Mouse (Mus musculus) kidney, adult 2 months (tissue): Measurements from ENCODE around the gene Rbl2. TPM values are rescaled to one million over a fixed set of nuclear protein-coding genes. Genes with fewer than 3 reads are reported as not detected.

ENCODE experiments used
- DNase-seq: peaks from one replicate; pipeline ENCODE4 v3.0.0; 2021
- H3K27ac ChIP-seq: fragments of 200-500 bp; 2 replicates; pipeline ENCODE4 v1.5.1; 2012; ENCODE audit warnings: low read depth, low read length, control low read depth, inconsistent platforms; ENCODE audit not compliant: insufficient read depth
- H3K27me3 ChIP-seq: fragments of 200-500 bp; replicated peaks from 2 replicates; pipeline ENCODE4 v1.6.1; 2012; ENCODE audit warnings: mild to moderate bottlenecking, moderate library complexity, low read length, inconsistent platforms; ENCODE audit not compliant: control insufficient read depth, insufficient read depth
- H3K36me3 ChIP-seq: fragments of 200-500 bp; 2 replicates; pipeline ENCODE4 v1.6.1; 2012; ENCODE audit warnings: mild to moderate bottlenecking, moderate library complexity, low read length, inconsistent platforms; ENCODE audit not compliant: control insufficient read depth, insufficient read depth
- H3K4me1 ChIP-seq: fragments of 200-500 bp; 2 replicates; pipeline ENCODE4 v1.6.1; 2011; ENCODE audit warnings: low read length; ENCODE audit not compliant: control insufficient read depth, insufficient read depth
- H3K4me3 ChIP-seq: fragments of 200-500 bp; 2 replicates; pipeline ENCODE4 v1.5.1; 2011; ENCODE audit warnings: mild to moderate bottlenecking, low read depth, low read length, control low read depth; ENCODE audit not compliant: insufficient read depth
- CTCF ChIP-seq: fragments of 200-500 bp; conservative IDR thresholded peaks from 2 replicates; pipeline ENCODE4 v1.5.1; 2011; ENCODE audit warnings: low read depth, mild to moderate bottlenecking, control low read depth, low read length, moderate library complexity, mixed read lengths; ENCODE audit not compliant: insufficient read depth, insufficient read length
- POLR2A ChIP-seq: fragments of 200-500 bp; IDR thresholded peaks from one replicate; pipeline ENCODE4 v1.6.1; 2011; ENCODE audit warnings: low read depth, low read length, control low read depth
- WGBS: fragments of 180-500 bp; shearing (Covaris S2); methylation state at CpG from one replicate; pipeline ENCODE4 v1.1.7; 2018; 5-methylcytosine and 5-hydroxymethylcytosine counted together
- polyA plus RNA-seq: library from polyadenylated mRNA; depleted of rRNA; stranded (reverse); fragments of >200 nt; gene quantifications from 2 replicates; pipeline ENCODE4 v1.2.3, GENCODE M21; 2012

Gene Rbl2
- polyA plus RNA-seq, 1 experiment = 38.1 TPM

DNA sequence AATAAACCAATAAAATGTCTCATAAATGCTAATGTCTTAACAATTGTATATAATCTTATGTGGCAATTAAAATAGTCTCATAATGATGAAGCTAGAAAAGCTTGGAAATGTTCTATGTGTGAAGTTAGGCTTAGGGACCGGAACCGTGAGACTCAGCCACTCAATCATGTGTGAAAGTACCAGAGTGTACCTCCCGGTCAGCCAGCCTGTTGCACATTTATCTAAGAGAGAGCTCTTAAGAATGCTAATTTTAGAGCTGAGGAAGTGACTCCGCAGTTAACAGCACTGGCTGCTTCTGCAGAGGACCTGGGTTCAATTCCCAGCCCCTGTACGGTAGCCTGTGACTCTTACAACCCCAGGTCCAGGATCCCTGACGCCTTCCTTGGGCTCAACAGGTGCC is 28.2 kb downstream of the Rbl2 start:
- Histone ChIP-seq H3K27me3 (no peaks in the 10 kb centered on the region), H3K36me3 (peaks cover 12% of the 10 kb centered on the region), H3K4me1 (peaks cover 10% of the 10 kb centered on the region; the same call in 1 of the 2 replicates), H3K27ac (peak overlapping the region; percentile 73), H3K4me3 (no peak overlapping the region)
- no peak for TF ChIP-seq CTCF
- no peak for TF ChIP-seq POLR2A
- WGBS = 50% methylated on average over 6 of the region's 6 CpGs
- peak; percentile 64 for DNase-seq

DNA sequence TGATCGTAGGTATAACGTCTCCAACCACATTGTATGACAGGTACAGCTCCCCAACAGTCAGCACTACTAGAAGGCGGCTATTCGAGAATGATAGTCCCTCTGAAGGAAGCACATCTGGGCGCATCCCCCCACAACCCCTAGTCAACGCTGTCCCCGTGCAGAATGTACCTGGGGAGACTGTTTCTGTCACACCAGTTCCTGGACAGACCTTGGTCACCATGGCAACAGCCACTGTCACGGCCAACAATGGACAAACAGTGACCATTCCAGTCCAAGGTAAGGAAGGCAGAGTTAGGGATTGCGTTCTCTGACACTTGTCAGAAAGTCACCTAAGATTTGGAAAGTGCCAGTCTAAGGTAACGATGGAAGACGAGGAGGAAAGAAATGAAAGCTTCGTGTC is 36.4 kb downstream of the Rbl2 start:
- TF ChIP-seq POLR2A (no peak), CTCF (no peak)
- DNase-seq = no peak
- Histone ChIP-seq H3K27me3 (no peaks in the 10 kb centered on the region), H3K27ac (no peak overlapping the region), H3K4me3 (no peak overlapping the region), H3K4me1 (peaks cover 6% of the 10 kb centered on the region; the same call in 1 of the 2 replicates), H3K36me3 (peaks cover 13% of the 10 kb centered on the region)
- WGBS = 88% methylated on average over 12 of the region's 12 CpGs

DNA sequence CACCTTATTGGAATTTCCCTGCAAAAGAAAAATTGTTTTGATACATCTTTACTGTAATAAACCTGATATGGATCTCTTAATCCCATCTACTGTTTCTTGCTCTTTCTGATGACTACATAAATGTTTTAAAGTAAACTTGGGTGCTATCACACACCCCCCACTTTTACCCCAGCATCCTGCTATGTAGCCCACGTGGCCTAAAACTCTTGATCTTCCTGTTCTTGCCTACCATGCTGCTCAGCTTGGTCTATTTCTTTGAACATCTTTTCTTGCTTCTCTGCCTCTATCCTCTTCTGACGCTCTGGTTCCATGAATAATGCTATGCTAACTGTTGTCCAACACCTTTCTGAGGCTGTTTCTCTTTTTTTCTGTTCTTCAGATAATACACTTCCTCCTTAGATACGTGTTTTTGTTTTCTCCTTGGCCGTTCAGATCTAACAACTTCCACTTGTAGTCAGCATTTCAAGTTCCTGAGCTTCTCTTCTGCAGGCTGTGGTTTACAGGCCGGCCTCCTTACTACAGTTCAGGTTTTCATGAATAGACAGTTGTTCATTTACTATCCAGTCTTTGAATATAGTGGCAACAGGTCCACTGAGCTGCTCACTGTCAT is 42.1 kb downstream of the Rbl2 start:
- peaks cover 8% of the 10 kb centered on the region for H3K36me3 ChIP-seq
- no peaks in the 10 kb centered on the region for H3K27me3 ChIP-seq
- H3K27ac ChIP-seq = no peak overlapping the region
- 73% methylated on average over 5 of the region's 5 CpGs for WGBS
- DNase-seq = no peak
- TF ChIP-seq POLR2A (no peak), CTCF (no peak)
- peaks cover 19% of the 10 kb centered on the region for H3K4me1 ChIP-seq
- H3K4me3 ChIP-seq = no peak overlapping the region

DNA sequence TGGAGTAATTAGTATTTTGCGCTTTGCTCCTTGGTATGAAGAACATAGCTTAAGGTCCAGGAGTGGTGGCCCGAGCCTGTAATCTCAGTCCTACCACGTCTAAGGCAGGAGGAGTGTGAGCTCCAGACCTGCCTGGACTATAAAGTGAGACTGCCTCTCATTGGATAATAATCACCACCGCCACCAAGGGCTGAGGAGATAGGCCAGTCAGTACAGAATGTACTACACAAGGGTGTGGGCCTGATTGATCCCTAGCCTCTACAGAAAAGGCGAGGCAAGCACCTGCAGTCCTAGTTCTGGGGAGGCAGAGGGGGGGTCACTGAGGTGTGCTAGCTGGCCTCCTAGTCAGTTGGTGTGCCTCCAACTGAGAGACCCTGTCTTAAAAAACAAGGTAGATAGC is 44.6 kb downstream of the Rbl2 start:
- Histone ChIP-seq H3K36me3 (peaks cover 12% of the 10 kb centered on the region), H3K4me1 (peaks cover 13% of the 10 kb centered on the region), H3K4me3 (no peak overlapping the region), H3K27ac (no peak overlapping the region; the same call in 1 of the 2 replicates), H3K27me3 (no peaks in the 10 kb centered on the region)
- no peak for DNase-seq
- WGBS = 74% methylated on average over 5 of the region's 5 CpGs
- TF ChIP-seq CTCF = no peak
- no peak for TF ChIP-seq POLR2A

DNA sequence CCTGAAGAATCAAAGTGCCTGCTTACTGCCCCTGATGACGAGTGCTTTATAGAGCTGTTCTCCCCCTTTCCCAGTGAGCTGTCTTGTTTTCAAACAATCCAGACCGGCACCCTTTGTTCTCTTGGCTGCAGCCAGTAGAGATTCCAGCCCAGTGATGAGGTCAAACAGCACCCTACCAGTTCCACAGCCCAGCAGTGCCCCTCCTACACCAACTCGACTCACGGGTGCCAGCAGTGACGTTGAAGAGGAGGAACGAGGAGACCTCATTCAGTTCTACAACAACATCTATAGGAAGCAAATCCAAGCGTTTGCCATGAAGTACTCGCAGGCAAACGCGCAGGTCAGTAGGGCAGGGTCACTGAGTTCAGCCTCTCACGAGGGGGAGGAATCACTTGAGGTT is 45.1 kb downstream of the Rbl2 start:
- Histone ChIP-seq H3K36me3 (peaks cover 12% of the 10 kb centered on the region), H3K27ac (peak overlapping the region; percentile 34; the same call in 1 of the 2 replicates), H3K4me1 (peaks cover 13% of the 10 kb centered on the region), H3K4me3 (no peak overlapping the region), H3K27me3 (no peaks in the 10 kb centered on the region)
- 35% methylated on average over 11 of the region's 11 CpGs for WGBS
- peak; percentile 43 for DNase-seq
- TF ChIP-seq POLR2A (no peak), CTCF (no peak)

DNA sequence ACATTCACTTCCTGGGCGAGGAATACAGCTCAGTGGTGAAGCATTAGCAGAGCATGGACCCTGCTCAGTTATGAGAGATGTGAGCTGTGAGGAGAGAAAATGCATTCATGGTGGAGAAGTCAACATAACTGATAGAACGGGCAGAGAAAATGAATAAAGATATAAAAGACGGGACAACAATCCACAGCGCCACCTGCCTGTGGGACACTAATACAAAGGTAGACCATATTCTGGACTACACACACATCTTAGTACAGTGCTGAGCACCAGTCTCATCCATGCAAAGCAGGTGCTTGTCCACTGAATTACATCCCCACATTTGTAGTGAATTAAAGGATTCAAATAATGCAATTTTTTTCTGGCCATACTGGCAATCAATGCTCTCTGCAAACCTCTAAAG is 47.7 kb downstream of the Rbl2 start:
- no peaks in the 10 kb centered on the region for H3K27me3 ChIP-seq
- H3K36me3 ChIP-seq = peaks cover 16% of the 10 kb centered on the region
- H3K4me1 ChIP-seq = peaks cover 13% of the 10 kb centered on the region
- TF ChIP-seq CTCF (peak; percentile 32; the same call in 1 of the 2 replicates), POLR2A (no peak)
- WGBS = 87% methylated on average over 4 of the region's 4 CpGs
- H3K27ac ChIP-seq = no peak overlapping the region
- DNase-seq = no peak
- no peak overlapping the region for H3K4me3 ChIP-seq

DNA sequence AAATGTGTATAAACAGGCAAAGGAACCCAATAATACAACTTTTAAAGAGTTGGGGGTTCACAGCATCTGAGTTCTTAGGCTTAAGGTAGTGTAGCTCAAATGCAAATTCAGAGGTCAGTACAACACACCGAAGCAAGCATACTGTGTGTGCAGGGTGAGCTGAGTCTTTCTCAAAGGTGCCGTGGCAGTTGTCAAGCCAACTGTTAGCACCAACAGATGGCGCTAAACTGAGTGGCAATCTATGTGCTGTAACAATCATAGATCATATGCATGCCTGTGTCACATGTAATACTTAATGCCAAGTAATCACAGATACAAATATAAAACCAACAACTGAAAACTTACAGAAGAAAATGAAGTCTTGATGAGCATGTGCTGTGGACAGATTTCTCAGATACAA is 48.3 kb downstream of the Rbl2 start:
- H3K27ac ChIP-seq = no peak overlapping the region
- peaks cover 13% of the 10 kb centered on the region for H3K4me1 ChIP-seq
- no peak overlapping the region for H3K4me3 ChIP-seq
- DNase-seq = no peak
- WGBS = 55% methylated on average over 3 of the region's 3 CpGs
- peaks cover 17% of the 10 kb centered on the region for H3K36me3 ChIP-seq
- TF ChIP-seq CTCF = peak; percentile 64
- TF ChIP-seq POLR2A = no peak
- H3K27me3 ChIP-seq = no peaks in the 10 kb centered on the region
